Mouse (Mus musculus) megakaryocyte, adult 5-6 weeks (primary cell): ENCODE measurements around the gene Hspb9. TPM values are rescaled to one million over a fixed set of nuclear protein-coding genes. Genes with fewer than 3 reads are reported as not detected.
A peak's percentile ranks its signal among the peaks of the same experiment; 100 is the strongest.

Experiments used
- ATAC-seq: 2 replicates; pipeline ENCODE4 v1.8.0; 2016; ENCODE audit warnings: mild to moderate bottlenecking, inconsistent platforms; ENCODE audit not compliant: poor library complexity, severe bottlenecking
- total RNA-seq, 2 experiments: library from RNA; stranded (forward) in 1 of 2; stranded (reverse) in 1 of 2; fragments of 153-499, 151-499 nt in 1 of 2; fragments of 221-1000, 200-1000 nt in 1 of 2; gene quantifications; 2 replicates each; pipeline versions ENCODE4 v1.2.3 to v1.2.4; 2015 to 2017

The Hspb9 gene
- total RNA-seq, 2 experiments from 2014 or later, result not detected

GRCm38 (mm10) chr11:100758707-100759610 lies 45.3 kb downstream of the Hspb9 start:
- ATAC-seq, result no peak

DNA sequence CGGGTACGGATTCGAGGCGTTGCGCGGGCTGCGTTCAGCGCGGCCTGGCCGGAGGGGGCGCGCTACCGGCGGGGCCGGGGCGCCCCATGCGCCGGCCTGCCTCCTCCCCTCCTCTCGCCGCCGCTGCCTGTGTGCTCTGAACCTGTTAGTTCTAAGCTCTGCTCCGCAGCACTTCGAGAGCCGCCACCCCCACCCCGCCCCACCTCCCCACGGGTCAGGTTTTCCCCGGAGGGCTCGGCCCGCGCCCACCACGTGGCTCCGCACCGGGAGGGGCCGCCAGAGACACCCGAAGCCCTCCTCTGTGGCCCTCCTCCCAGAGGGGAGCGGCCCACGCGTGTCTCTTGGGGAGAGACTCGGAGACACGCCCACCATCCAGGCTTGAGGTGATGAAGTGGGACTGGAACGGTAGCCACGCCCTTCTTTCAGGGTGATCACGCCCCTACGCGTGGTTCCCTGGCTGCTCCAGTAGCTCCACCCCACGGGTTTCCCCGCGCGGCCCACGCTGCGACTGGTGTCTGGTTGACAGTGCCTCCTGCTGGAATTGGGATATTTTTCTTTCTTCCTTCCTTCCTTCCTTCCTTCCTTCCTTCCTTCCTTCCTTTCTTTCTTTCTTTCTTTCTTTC lies 46.1 kb downstream of the Hspb9 start, which contains the start of gene Kcnh4:
Gene Kcnh4, minus strand, starts transcription at position 332 of the 623 bp plus-strand sequence.
- peak; percentile 70 for ATAC-seq

- peak; percentile 86 for ATAC-seq
Measured at GRCm38 (mm10) chr11:100761547-100762045, 47.9 kb downstream of the Hspb9 start.

- ATAC-seq, result no peak
Measured at GRCm38 (mm10) chr11:100762831-100763230, 49.2 kb downstream of the Hspb9 start, which contains the start of gene Hcrt. TSS of gene Hcrt (minus strand) at chr11:100762931.

Other genes starting within 250 kb of the Hspb9 start
- 5.9 and 8.1 TPM in 2 replicates for gene Klhl11, start 241.1 kb upstream of the Hspb9 start, total RNA-seq (2015)
- gene Klhl11, start 241.1 kb upstream of the Hspb9 start, total RNA-seq (2017), result 14.5 and 14.8 TPM in 2 replicates
- gene Acly, start 185.8 kb upstream of the Hspb9 start, total RNA-seq (2015), result 80.6 and 90.8 TPM in 2 replicates
- gene Acly, start 185.8 kb upstream of the Hspb9 start, total RNA-seq (2017), result 100 and 105 TPM in 2 replicates
- 0.16 and 0.96 TPM in 2 replicates for gene Ttc25, start 168.2 kb upstream of the Hspb9 start, total RNA-seq (2015)
- not detected in 2 replicates for gene Ttc25, start 168.2 kb upstream of the Hspb9 start, total RNA-seq (2017)
- gene Cnp, start 138.9 kb upstream of the Hspb9 start, total RNA-seq (2015), result 9.5 and 11.3 TPM in 2 replicates
- gene Cnp, start 138.9 kb upstream of the Hspb9 start, total RNA-seq (2017), result 22.2 and 23.9 TPM in 2 replicates
- 47.7 and 52.7 TPM in 2 replicates for gene Nkiras2, start 94.6 kb upstream of the Hspb9 start, total RNA-seq (2015)
- gene Nkiras2, start 94.6 kb upstream of the Hspb9 start, total RNA-seq (2017), result 36.0 and 45.5 TPM in 2 replicates
- gene Dnajc7, start 93.7 kb upstream of the Hspb9 start, total RNA-seq (2015), result 98.1 and 124 TPM in 2 replicates
- gene Dnajc7, start 93.7 kb upstream of the Hspb9 start, total RNA-seq (2017), result 145 and 172 TPM in 2 replicates
- gene Zfp385c, start 21.4 kb upstream of the Hspb9 start, total RNA-seq (2015), result not detected in 2 replicates
- gene Zfp385c, start 21.4 kb upstream of the Hspb9 start, total RNA-seq (2017), result not detected in 2 replicates
- gene Dhx58, start 9.6 kb upstream of the Hspb9 start, total RNA-seq (2015), result 23.7 and 24.9 TPM in 2 replicates
- gene Dhx58, start 9.6 kb upstream of the Hspb9 start, total RNA-seq (2017), result 36.9 and 50.9 TPM in 2 replicates
- gene Kat2a, start 1.4 kb upstream of the Hspb9 start, total RNA-seq (2015), result 11.0 and 11.5 TPM in 2 replicates
- 8.7 and 9.0 TPM in 2 replicates for gene Kat2a, start 1.4 kb upstream of the Hspb9 start, total RNA-seq (2017)
- 167 and 170 TPM in 2 replicates for gene Rab5c, start 24.4 kb downstream of the Hspb9 start, total RNA-seq (2015)
- gene Rab5c, start 24.4 kb downstream of the Hspb9 start, total RNA-seq (2017), result 136 and 142 TPM in 2 replicates
- gene Kcnh4, start 46.1 kb downstream of the Hspb9 start, total RNA-seq (2015), result not detected in 2 replicates
- gene Kcnh4, start 46.1 kb downstream of the Hspb9 start, total RNA-seq (2017), result not detected in 2 replicates
- gene Hcrt, start 49.1 kb downstream of the Hspb9 start, total RNA-seq (2015), result not detected in 2 replicates
- not detected in 2 replicates for gene Hcrt, start 49.1 kb downstream of the Hspb9 start, total RNA-seq (2017)
- 4.6 and 5.6 TPM in 2 replicates for gene Ghdc, start 57.1 kb downstream of the Hspb9 start, total RNA-seq (2015)
- 4.6 and 6.6 TPM in 2 replicates for gene Ghdc, start 57.1 kb downstream of the Hspb9 start, total RNA-seq (2017)
- 40.9 and 47.6 TPM in 2 replicates for gene Stat5b, start 136.9 kb downstream of the Hspb9 start, total RNA-seq (2015)
- gene Stat5b, start 136.9 kb downstream of the Hspb9 start, total RNA-seq (2017), result 50.6 and 53.2 TPM in 2 replicates
- gene Stat5a, start 145.5 kb downstream of the Hspb9 start, total RNA-seq (2015), result 20.0 and 22.5 TPM in 2 replicates
- gene Stat5a, start 145.5 kb downstream of the Hspb9 start, total RNA-seq (2017), result 22.5 and 23.7 TPM in 2 replicates
- gene Stat3, start 225.7 kb downstream of the Hspb9 start, total RNA-seq (2015), result 61.5 and 79.5 TPM in 2 replicates
- 103 and 184 TPM in 2 replicates for gene Stat3, start 225.7 kb downstream of the Hspb9 start, total RNA-seq (2017)